Mouse (Mus musculus) adipocyte (in vitro differentiated cells): Measurements from ENCODE around the gene Cda.
A peak's percentile ranks its signal among the peaks of the same experiment; 100 is the strongest.
"Not testable (repeated sequence)": the region's sequence is repeated elsewhere in the genome, so short reads cannot be mapped to it uniquely, and the experiment has no call there.

Experiments
- DNase-seq: peaks from one replicate; pipeline ENCODE4 v3.0.0-alpha.2; 2016; ENCODE audit warnings: low spot score

The Cda gene

GRCm38 (mm10) chr4:138335036-138335435 lies 32.8 kb downstream of the Cda start:
- no peak for DNase-seq

DNA sequence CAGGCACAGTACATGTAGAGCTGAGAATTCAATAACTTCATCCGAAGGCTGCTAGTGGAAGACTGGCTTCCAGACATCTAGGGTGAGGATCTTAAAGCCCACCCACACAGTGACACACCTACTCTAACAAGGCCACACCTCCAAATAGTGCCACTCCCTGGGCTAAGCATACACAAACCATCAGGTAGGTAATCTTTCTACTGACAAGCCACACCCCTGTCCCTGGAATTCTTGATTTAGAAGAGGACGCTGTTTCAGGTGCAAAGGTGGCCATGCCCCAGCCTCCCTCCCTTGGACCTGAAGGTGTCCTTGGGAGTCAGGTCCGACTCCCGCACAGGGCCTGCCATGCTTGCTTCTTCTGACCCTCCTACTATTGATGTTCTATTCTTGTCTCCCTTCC lies 34.7 kb downstream of the Cda start:
- no peak for DNase-seq

DNA sequence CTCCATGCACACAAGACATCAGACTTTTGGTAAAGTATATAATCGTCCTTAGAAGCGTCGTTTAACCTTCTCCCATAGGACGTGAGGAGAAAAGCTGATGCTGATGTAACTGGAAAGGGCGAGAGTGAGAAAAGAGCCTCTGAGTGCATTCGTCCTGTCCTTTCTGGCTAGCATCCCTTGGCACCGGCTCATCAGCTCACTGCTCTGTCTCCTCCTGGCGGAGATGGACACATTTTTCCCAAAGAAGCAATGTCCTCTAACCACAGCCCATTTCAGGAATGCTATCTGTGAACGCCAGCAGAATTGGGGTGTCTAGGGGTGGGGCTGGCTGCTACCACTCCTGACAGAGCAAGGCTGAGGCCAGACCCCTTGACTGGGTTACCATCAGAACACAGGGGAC lies 36.1 kb downstream of the Cda start:
- no peak for DNase-seq

DNA sequence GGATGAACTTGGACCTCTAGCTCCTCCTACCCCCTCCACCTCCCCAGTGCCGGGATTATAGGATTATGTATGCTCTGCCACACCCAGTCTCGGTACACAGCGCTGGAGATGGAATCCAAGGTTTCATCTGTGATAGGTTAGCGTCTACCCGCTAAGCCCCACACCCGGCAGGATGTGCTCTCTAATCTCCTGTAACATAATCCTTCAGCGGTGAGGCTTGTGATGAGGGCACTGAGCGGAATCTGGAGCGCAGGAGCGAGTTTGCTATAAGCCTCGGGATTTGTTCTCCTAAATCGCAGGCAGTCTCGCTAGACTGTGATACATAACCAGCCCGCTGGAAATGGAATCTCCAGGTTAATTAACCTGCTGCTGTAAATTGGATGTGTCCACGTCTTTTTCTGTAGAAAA lies 37.5 kb downstream of the Cda start:
- DNase-seq, result no peak

DNA sequence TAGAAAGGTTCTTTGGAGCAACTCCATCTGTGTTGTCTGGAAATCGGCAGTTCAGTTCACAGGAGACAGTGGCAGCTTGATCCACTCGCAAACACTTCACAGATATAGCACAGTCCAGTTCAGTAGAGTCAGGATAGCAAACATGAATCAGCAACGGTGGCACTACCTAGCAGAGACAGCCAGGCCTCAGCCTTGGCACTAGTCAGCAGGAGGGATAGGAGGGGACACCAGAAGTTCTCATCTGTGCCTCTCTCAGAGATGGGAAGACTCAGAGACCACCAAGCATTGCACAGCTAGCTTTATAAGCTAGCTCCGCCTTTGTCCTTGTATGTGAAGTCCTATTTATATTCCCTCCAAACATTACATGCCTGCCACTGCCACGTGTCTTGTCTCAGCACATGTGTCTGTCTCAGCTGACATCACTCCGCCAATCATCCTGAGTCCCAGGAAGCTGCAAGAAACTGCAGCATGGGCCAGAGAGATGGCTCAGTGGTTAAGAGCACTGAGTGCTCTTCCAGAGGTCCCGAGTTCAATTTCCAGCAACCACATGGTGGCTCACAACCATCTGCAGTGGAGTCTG lies 39.8 kb downstream of the Cda start:
- DNase-seq, result no peak

- DNase-seq, result not testable (repeated sequence)
These were observed 40.6 kb downstream of the Cda start for GRCm38 (mm10) chr4:138327155-138327554.

DNA sequence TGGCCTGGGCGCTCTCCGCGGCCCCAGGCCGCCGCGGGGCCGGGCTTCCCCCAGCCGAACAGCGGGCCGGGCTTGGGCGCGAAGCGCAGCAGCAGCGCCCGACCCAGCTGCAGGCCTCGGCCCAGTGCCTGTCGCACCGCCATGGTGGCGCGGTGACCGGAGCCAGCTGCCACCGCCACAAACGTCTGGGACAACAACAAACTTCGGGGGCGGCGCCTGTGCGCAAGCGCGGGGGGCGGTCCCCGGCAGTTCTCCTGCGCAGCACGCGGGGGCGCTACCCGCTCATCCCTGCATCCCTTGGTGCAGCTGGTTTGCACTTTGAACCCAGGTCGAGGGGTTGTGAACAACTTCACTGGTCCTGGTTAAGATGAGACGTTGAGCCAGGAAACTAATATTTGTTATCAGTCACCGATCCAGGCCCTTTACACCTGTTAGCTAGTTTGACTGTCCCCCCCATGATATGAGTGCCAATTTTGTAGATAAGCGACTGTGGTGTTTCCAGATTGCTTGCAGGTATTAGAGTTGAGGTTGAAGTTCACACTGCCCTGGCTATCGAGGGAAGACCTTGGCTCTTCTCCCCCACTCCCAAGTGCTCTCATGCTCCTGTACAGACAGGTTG lies 41.6 kb downstream of the Cda start, which contains the start of gene Pink1:
TSS of gene Pink1 (minus strand) at position 231 of the 619 bp plus-strand sequence.
- peak; percentile 81 for DNase-seq

DNA sequence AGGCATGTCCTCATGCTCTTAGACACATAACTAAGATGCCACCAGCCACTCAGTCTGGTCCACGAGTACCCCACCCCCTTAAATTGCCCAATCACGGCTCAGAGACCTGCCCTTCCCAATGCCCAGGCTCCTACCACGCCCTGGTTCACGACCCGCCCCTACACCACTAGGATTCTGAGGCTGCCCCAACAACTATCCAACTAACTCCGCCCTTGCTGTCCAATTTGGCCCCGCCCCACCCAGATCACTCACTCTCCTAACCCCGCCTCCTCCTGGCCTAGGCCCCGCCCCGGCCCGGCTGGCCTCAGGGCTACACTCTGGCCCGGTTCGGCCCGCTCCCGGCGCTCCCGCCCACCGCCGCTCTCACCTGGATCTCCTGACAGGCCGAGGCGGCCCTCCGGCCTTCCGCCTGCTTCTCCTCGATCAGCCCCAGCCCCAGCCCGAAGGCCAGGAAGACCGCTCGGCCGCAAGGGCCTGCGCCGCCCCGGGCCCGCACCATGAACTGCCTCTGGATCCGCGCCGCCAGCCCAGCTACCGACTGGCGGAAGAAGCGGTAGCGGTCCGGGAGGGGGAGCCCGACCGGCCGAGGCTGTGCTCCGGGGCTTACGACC lies 42.2 kb downstream of the Cda start:
- DNase-seq, result peak; percentile 94

GRCm38 (mm10) chr4:138324451-138324850 lies 43.3 kb downstream of the Cda start:
- no peak for DNase-seq

- DNase-seq, result no peak
These were observed 44.0 kb downstream of the Cda start for GRCm38 (mm10) chr4:138323753-138324152.

DNA sequence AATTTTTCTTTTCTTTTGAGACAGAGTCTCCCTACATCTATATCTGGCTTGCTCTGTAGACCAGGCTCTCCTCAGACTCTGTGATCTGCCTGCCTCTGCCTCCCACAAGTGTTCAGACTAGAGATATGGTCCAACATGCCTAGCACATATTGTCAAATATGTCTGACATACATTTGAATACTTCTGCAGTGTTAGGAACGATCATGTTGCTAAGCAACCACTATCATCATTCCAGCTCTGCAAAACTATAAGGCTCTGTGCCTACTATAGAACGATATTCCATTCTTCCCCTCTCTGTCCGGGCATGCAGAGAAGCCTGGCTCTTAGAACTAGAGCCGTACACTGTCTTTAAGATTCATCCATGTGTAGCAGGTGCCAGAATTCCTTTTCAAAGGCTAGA lies 45.1 kb downstream of the Cda start:
- no peak for DNase-seq

- DNase-seq, result no peak
These were observed 46.3 kb downstream of the Cda start for GRCm38 (mm10) chr4:138321488-138321887.

- no peak for DNase-seq
These were observed 47.1 kb downstream of the Cda start for GRCm38 (mm10) chr4:138320711-138321110.

DNA sequence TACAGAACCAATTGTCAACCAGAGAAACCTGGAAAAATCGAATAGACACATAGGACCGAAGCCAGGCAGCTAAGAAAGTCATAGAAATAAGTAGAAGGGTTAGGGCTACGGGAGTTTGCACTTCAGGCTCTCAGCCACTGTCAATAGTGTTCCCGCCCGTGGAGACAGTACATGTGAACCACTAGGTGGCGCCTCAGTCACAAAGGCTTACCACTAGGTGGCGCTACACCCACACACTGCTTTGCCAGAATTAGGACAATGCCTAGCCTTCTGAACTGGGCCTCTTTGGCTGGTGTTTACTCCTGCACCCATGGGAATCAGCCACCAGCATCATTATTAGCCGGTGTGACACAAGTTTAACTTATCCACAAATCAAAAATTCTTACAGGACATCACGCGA lies 48.3 kb downstream of the Cda start:
- peak; percentile 89 for DNase-seq

- DNase-seq, result peak; percentile 48
These were observed 49.1 kb downstream of the Cda start for GRCm38 (mm10) chr4:138318509-138319266.

DNA sequence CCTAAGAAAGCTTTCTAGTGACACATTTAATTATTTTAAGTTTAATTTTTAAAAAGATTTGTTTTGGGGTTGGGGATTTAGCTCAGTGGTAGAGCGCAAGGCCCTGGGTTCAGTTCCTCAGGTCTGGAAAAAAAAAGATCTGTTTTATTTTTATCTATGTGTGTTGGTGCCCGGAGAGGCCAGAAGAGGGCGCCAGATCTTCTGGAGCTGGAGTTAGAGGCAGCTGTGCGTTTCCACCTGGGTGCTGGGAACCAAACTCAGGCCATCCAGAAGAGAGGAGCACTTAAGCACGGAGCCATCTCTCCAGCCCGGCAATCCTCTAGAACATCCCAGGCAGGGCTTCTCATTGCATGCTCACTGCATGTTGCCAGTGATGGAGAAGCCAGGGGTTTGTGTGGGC lies 51.4 kb downstream of the Cda start:
- DNase-seq, result no peak

GRCm38 (mm10) chr4:138315781-138316180 lies 52.0 kb downstream of the Cda start:
- DNase-seq, result no peak

DNA sequence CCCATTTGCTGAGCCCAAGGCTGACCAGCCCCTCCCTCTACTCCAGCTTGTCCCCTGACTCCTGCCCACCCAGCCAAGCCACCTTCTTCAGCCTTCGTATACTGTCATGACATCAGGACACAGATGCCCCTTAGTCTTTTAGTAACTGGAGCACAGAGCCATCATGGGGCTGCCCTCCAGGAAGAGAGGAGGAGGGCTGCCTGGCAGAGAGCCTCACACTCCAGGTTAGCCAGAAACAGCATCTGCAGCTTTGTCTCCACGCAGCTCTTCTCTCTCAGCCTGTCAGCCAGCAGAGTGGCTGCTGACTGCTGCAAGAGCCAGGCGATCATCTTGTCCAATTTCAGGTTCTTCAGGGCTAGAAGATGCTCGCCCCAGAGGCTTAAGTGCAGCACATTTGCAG lies 54.0 kb downstream of the Cda start:
- DNase-seq, result no peak

DNA sequence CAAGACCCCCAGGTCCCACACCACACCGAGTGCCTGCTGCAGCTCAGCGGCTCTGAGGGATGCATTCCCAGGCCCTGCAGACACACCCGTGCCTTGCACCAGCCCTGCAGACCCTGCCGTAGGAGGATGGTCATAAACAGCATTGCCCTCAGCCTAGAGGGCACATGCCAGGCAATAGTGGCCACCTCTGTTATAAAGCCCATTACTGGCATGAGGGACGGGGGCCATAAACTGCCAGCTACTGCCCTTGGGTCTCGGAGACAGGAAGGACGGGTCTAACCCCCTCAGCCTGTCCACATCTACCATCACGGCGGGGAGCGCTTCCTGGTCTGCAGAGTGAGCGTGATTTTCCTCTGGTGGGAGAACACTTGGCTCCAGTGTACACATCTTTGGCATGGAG lies 54.8 kb downstream of the Cda start:
- DNase-seq, result no peak

DNA sequence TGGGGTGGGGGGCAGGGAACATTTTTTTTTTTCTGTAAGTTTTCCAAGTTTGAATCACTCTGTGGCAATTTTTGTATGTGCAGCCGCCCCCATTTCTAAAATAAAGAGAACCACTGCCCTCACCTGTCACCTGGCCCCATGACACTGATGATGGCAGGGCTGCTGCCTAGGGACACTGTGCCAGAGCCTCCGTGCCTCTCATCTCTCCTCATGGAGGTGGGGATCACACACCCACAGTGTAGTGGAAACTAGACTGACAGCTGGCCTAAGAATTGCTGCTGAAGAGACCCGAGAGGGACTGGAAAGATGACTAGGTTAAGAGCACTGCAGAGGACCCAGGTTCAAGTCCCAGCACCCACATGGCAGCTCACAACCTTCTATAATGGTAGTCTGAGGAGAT lies 55.7 kb downstream of the Cda start:
- DNase-seq, result no peak

DNA sequence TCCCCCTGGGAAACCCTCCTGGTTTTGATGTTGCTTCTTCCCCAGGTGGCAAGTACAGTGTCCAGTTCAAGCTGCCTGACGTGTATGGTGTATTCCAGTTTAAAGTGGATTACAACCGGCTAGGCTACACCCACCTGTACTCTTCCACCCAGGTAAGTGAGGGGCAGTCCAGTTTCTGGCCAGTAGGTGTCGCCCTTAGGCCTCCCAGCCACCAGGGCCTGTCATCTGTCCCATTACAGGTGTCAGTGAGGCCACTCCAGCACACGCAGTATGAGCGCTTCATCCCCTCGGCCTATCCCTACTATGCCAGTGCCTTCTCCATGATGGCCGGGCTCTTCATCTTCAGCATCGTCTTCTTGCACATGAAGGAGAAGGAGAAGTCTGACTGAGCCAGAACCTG lies 56.2 kb downstream of the Cda start:
- no peak for DNase-seq

- DNase-seq, result no peak
These were observed 57.4 kb downstream of the Cda start for GRCm38 (mm10) chr4:138310311-138310910.

DNA sequence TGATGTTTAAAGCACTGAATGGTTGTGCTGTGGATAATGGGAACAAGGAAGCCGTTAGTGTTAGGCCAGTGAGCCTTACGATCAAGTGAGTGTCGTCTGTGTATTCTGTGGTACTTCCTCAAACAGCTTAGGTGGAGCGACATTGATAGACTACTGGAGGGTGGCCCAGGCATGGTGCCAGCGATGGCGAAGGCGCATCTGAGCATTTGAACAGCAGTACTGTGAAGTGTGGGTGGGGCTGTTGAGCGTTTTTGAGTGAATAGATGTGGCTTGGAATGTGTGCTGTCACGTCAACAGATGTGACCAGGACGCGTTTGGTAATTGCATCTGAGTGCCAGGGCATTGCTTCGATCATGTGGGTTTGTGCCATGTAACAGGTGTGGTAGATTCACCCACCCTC lies 60.1 kb downstream of the Cda start:
- DNase-seq, result no peak
